Mouse (Mus musculus) myocyte (in vitro differentiated cells): ENCODE data around the gene Cd3eap. TPM values are rescaled to one million over a fixed set of nuclear protein-coding genes. Genes with fewer than 3 reads are reported as not detected.
A peak's percentile ranks its signal among the peaks of the same experiment; 100 is the strongest.

Experiments used
- H3K27me3 ChIP-seq: one replicate; pipeline ENCODE4 v1.6.1; 2011; ENCODE audit not compliant: control insufficient read depth, insufficient read depth, insufficient read length
- H3K36me3 ChIP-seq: one replicate; pipeline ENCODE4 v1.6.1; 2011; ENCODE audit not compliant: control insufficient read depth, insufficient read depth
- H3K4me2 ChIP-seq: one replicate; pipeline ENCODE4 v1.6.1; 2011; ENCODE audit warnings: low read depth, control low read depth
- H3K4me3 ChIP-seq: one replicate; pipeline ENCODE4 v1.5.1; 2011; ENCODE audit warnings: mild to moderate bottlenecking, control low read depth, moderate library complexity
- H3K79me2 ChIP-seq: one replicate; pipeline ENCODE4 v1.6.1; 2011; ENCODE audit not compliant: control insufficient read depth, insufficient read depth
- H3ac ChIP-seq: one replicate; pipeline ENCODE4 v1.6.1; 2011; ENCODE audit not compliant: control insufficient read depth, insufficient read length
- CEBPB ChIP-seq: IDR thresholded peaks from 2 replicates; pipeline ENCODE4 v1.6.1; 2011; ENCODE audit warnings: mild to moderate bottlenecking, moderate library complexity; ENCODE audit not compliant: poor library complexity, insufficient read depth, severe bottlenecking
- E2F4 ChIP-seq: IDR thresholded peaks from one replicate; pipeline ENCODE4 v1.6.1; 2011; ENCODE audit warnings: mild to moderate bottlenecking, control low read depth, moderate library complexity; ENCODE audit not compliant: insufficient read depth
- MAX ChIP-seq: IDR thresholded peaks from one replicate; pipeline ENCODE4 v1.6.1; 2011; ENCODE audit warnings: low read depth, mild to moderate bottlenecking, control low read depth
- MYOD1 ChIP-seq, 3 experiments: IDR thresholded peaks; one replicate each; pipeline ENCODE4 v1.6.1; 2011; ENCODE audit warnings: control low read depth in 2 of 3, low read depth in 2 of 3, mild to moderate bottlenecking in 2 of 3, moderate library complexity in 1 of 3; ENCODE audit not compliant: insufficient read length in 2 of 3, control insufficient read depth in 1 of 3
- MYOG ChIP-seq, 3 experiments: IDR thresholded peaks; one replicate each; pipeline ENCODE4 v1.6.1; 2011; ENCODE audit warnings: control low read depth in 2 of 3, low read depth in 2 of 3, mild to moderate bottlenecking in 2 of 3; ENCODE audit not compliant: insufficient read length in 2 of 3, control insufficient read depth in 1 of 3, insufficient read depth in 1 of 3
- POLR2A ChIP-seq: IDR thresholded peaks from one replicate; pipeline ENCODE4 v1.6.1; 2011; ENCODE audit warnings: low read depth, mild to moderate bottlenecking, control low read depth, moderate library complexity; ENCODE audit not compliant: insufficient read length
- POLR2AphosphoS2 ChIP-seq: IDR thresholded peaks from one replicate; pipeline ENCODE4 v1.6.1; 2011; ENCODE audit warnings: low read depth, control low read depth; ENCODE audit not compliant: insufficient read length
- REST ChIP-seq: IDR thresholded peaks from one replicate; pipeline ENCODE4 v1.6.1; 2011; ENCODE audit warnings: mild to moderate bottlenecking, control low read depth, moderate library complexity; ENCODE audit not compliant: insufficient read depth, insufficient read length
- SRF ChIP-seq: IDR thresholded peaks from one replicate; pipeline ENCODE4 v1.6.1; 2011; ENCODE audit warnings: low read depth; ENCODE audit not compliant: control insufficient read depth, insufficient read length
- TCF12 ChIP-seq: IDR thresholded peaks from one replicate; pipeline ENCODE4 v1.6.1; 2011; ENCODE audit warnings: mild to moderate bottlenecking, control low read depth; ENCODE audit not compliant: poor library complexity, insufficient read depth, severe bottlenecking
- TCF3 ChIP-seq: IDR thresholded peaks from one replicate; pipeline ENCODE4 v1.6.1; 2011; ENCODE audit warnings: low read depth, control low read depth; ENCODE audit not compliant: insufficient read length
- USF1 ChIP-seq: IDR thresholded peaks from one replicate; pipeline ENCODE4 v1.6.1; 2011; ENCODE audit warnings: low read depth, mild to moderate bottlenecking, control low read depth, moderate library complexity
- polyA plus RNA-seq: library from polyadenylated mRNA; unstranded; fragments of >200 nt; fragmentation: generic; extraction: Trizol; gene quantifications from one replicate; pipeline ENCODE4 v1.2.1, GENCODE M21; 2012; ENCODE audit warnings: missing spikeins

Gene Cd3eap
- polyA plus RNA-seq, 1 experiment: 13.7 TPM

- H3K36me3 ChIP-seq: no peaks in the 10 kb centered on the region
- H3ac ChIP-seq: peak overlapping the region; percentile 34
- H3K79me2 ChIP-seq: peaks cover 26% of the 10 kb centered on the region
- H3K4me3 ChIP-seq: peak overlapping the region; percentile 90
- H3K27me3 ChIP-seq: no peaks in the 10 kb centered on the region
- TF ChIP-seq TCF12 (no peak), REST (no peak), CEBPB (no peak), POLR2A (no peak), E2F4 (no peak), POLR2AphosphoS2 (no peak), MYOG (IDR thresholded peaks at IDR 0.05; ENCODE audit: control insufficient read depth in 1 of 3, insufficient read depth in 1 of 3, insufficient read length in 2 of 3, low read depth in 2 of 3) (no peak), TCF3 (no peak), USF1 (no peak), MYOD1 (IDR thresholded peaks at IDR 0.05; ENCODE audit: control insufficient read depth in 1 of 3, insufficient read length in 2 of 3, low read depth in 2 of 3) (no peak), SRF (no peak), MAX (no peak)
- H3K4me2 ChIP-seq: peak overlapping the region; percentile 98
Observed at GRCm38 (mm10) chr7:19357381-19358375, 1.6 kb downstream of the Cd3eap start.

GRCm38 (mm10) chr7:19356311-19356710 lies 3.0 kb downstream of the Cd3eap start:
- Histone ChIP-seq H3K4me3 (no peak overlapping the region), H3K79me2 (peaks cover 12% of the 10 kb centered on the region), H3ac (no peak overlapping the region), H3K36me3 (no peaks in the 10 kb centered on the region), H3K27me3 (no peaks in the 10 kb centered on the region), H3K4me2 (no peak overlapping the region)
- no peak for TF ChIP-seq TCF3
- TF ChIP-seq MYOD1 (IDR thresholded peaks at IDR 0.05; ENCODE audit: control insufficient read depth in 1 of 3, insufficient read length in 2 of 3, low read depth in 2 of 3): no peak
- no peak for TF ChIP-seq USF1
- no peak for TF ChIP-seq SRF
- TF ChIP-seq POLR2A: no peak
- TF ChIP-seq TCF12: no peak
- TF ChIP-seq MYOG (IDR thresholded peaks at IDR 0.05; ENCODE audit: control insufficient read depth in 1 of 3, insufficient read depth in 1 of 3, insufficient read length in 2 of 3, low read depth in 2 of 3): no peak
- TF ChIP-seq REST: no peak
- TF ChIP-seq E2F4: no peak

GRCm38 (mm10) chr7:19354991-19355390 lies 4.3 kb downstream of the Cd3eap start:
- TF ChIP-seq MAX (no peak), MYOD1 (IDR thresholded peaks at IDR 0.05; ENCODE audit: control insufficient read depth in 1 of 3, insufficient read length in 2 of 3, low read depth in 2 of 3) (no peak), CEBPB (no peak), TCF3 (no peak), MYOG (IDR thresholded peaks at IDR 0.05; ENCODE audit: control insufficient read depth in 1 of 3, insufficient read depth in 1 of 3, insufficient read length in 2 of 3, low read depth in 2 of 3) (no peak), TCF12 (no peak), POLR2AphosphoS2 (no peak), SRF (no peak), POLR2A (no peak), USF1 (no peak), E2F4 (no peak), REST (no peak)
- H3K4me2 ChIP-seq: no peak overlapping the region
- H3K4me3 ChIP-seq: no peak overlapping the region

GRCm38 (mm10) chr7:19350221-19350620 lies 9.1 kb downstream of the Cd3eap start:
- Histone ChIP-seq H3K36me3 (peaks cover 6% of the 10 kb centered on the region), H3K4me2 (no peak overlapping the region), H3K27me3 (no peaks in the 10 kb centered on the region), H3ac (no peak overlapping the region), H3K79me2 (no peaks in the 10 kb centered on the region), H3K4me3 (no peak overlapping the region)
- TF ChIP-seq POLR2AphosphoS2: no peak

More at GRCm38 (mm10) chr7:19354991-19355390, 4.3 kb downstream of the Cd3eap start:
- H3ac ChIP-seq: no peak overlapping the region
- no peaks in the 10 kb centered on the region for H3K27me3 ChIP-seq
- peaks cover 10% of the 10 kb centered on the region for H3K79me2 ChIP-seq
- H3K36me3 ChIP-seq: no peaks in the 10 kb centered on the region

GRCm38 (mm10) chr7:19349188-19349915 lies 9.9 kb downstream of the Cd3eap start:
- TF ChIP-seq TCF12: no peak
- TF ChIP-seq SRF: no peak
- TF ChIP-seq TCF3: no peak
- TF ChIP-seq MYOD1 (IDR thresholded peaks at IDR 0.05; ENCODE audit: control insufficient read depth in 1 of 3, insufficient read length in 2 of 3, low read depth in 2 of 3): no peak
- no peak for TF ChIP-seq USF1
- TF ChIP-seq REST: no peak
- TF ChIP-seq MAX: no peak
- TF ChIP-seq POLR2A: no peak
- TF ChIP-seq E2F4: no peak
- no peak for TF ChIP-seq CEBPB
- no peak for TF ChIP-seq POLR2AphosphoS2
- no peak for TF ChIP-seq MYOG (IDR thresholded peaks at IDR 0.05; ENCODE audit: control insufficient read depth in 1 of 3, insufficient read depth in 1 of 3, insufficient read length in 2 of 3, low read depth in 2 of 3)
- H3ac ChIP-seq: no peak overlapping the region
- no peak overlapping the region for H3K4me2 ChIP-seq
- H3K36me3 ChIP-seq: peaks cover 6% of the 10 kb centered on the region
- no peaks in the 10 kb centered on the region for H3K27me3 ChIP-seq
- no peaks in the 10 kb centered on the region for H3K79me2 ChIP-seq
- H3K4me3 ChIP-seq: no peak overlapping the region
